Mouse (Mus musculus) kidney, embryonic 16.5 days (tissue): ENCODE results near the gene Kalrn. TPM values are rescaled to one million over a fixed set of nuclear protein-coding genes. Genes with fewer than 3 reads are reported as not detected.
A peak's percentile ranks its signal among the peaks of the same experiment; 100 is the strongest.

Experiments used
- ATAC-seq: fragments of 200-750 bp; cut with Nextera tagmentation; 2 replicates; pipeline ENCODE4 v1.8.0; 2017; ENCODE audit warnings: moderate TSS enrichment; ENCODE audit not compliant: low FRiP score, low TSS enrichment
- H3K27ac ChIP-seq: fragments of 300-500 bp; sonication (generic); 2 replicates; pipeline ENCODE4 v1.5.1; 2014; ENCODE audit warnings: low read length
- H3K27me3 ChIP-seq: fragments of 300-500 bp; sonication (generic); 2 replicates; pipeline ENCODE4 v1.6.1; 2014; ENCODE audit warnings: low read length, control low read depth, mixed read lengths; ENCODE audit not compliant: insufficient read depth
- H3K36me3 ChIP-seq: fragments of 300-500 bp; sonication (generic); 2 replicates; pipeline ENCODE4 v1.6.1; 2014; ENCODE audit warnings: low read length, control low read depth, mixed read lengths; ENCODE audit not compliant: insufficient read depth
- H3K4me1 ChIP-seq: fragments of 300-500 bp; sonication (generic); 2 replicates; pipeline ENCODE4 v1.6.1; 2014; ENCODE audit warnings: low read length, control low read depth, mixed read lengths; ENCODE audit not compliant: insufficient read depth
- H3K4me2 ChIP-seq: fragments of 300-500 bp; sonication (generic); replicated peaks from 2 replicates; pipeline ENCODE4 v1.6.1; 2014; ENCODE audit warnings: low read depth, low read length
- H3K4me3 ChIP-seq: fragments of 300-500 bp; sonication (generic); 2 replicates; pipeline ENCODE4 v1.5.1; 2014; ENCODE audit warnings: mild to moderate bottlenecking, low read length
- H3K9ac ChIP-seq: fragments of 300-500 bp; sonication (generic); replicated peaks from 2 replicates; pipeline ENCODE4 v1.6.1; 2014; ENCODE audit warnings: low read length
- H3K9me3 ChIP-seq: fragments of 300-500 bp; sonication (generic); 2 replicates; pipeline ENCODE4 v1.6.1; 2016; ENCODE audit warnings: low read length, control low read depth
- WGBS: fragments of 180-500 bp; shearing (Covaris S2); extraction: QIAGEN DNeasy Blood & Tissue Kit; methylation state at CpG from one replicate; pipeline ENCODE4 v1.1.7; 2014; 5-methylcytosine and 5-hydroxymethylcytosine counted together
- polyA plus RNA-seq: library from polyadenylated mRNA; unstranded; fragments of >200 nt; fragmentation: Nextera tagmentation; extraction: Ambion mirVana; gene quantifications from 2 replicates; pipeline ENCODE4 v1.2.1, GENCODE M21; 2015

The Kalrn gene
- polyA plus RNA-seq, 1 experiment from 2014 or later, result 15.2 TPM

DNA sequence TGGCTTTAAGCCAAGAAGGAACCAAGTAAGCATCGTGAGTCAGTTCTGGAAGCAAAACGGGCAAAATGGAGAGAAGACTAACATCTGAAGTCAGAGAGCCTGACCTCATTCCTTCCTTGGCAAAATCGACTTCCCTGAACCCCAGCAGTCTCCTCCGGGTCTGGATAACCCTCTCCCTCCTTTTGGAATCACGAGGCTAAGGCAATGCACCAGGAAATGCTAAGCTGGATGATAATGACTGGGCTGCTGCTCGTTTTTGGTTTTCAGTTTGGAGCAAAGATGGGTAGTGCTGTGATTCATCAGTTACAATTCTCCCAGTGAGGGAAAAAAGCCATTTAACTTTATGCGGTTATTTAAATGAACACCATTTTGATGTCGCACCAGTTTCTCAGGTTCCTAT lies 344.0 kb downstream of the Kalrn start:
- H3K4me2 ChIP-seq, result no peak overlapping the region
- no peak overlapping the region for H3K27ac ChIP-seq
- no peaks in the 10 kb centered on the region for H3K9me3 ChIP-seq
- H3K4me3 ChIP-seq, result no peak overlapping the region
- no peaks in the 10 kb centered on the region for H3K36me3 ChIP-seq
- ATAC-seq, result no peak
- H3K9ac ChIP-seq, result no peak overlapping the region
- WGBS, result 59% methylated on average over 8 of the region's 8 CpGs
- H3K4me1 ChIP-seq, result no peaks in the 10 kb centered on the region
- no peaks in the 10 kb centered on the region for H3K27me3 ChIP-seq

DNA sequence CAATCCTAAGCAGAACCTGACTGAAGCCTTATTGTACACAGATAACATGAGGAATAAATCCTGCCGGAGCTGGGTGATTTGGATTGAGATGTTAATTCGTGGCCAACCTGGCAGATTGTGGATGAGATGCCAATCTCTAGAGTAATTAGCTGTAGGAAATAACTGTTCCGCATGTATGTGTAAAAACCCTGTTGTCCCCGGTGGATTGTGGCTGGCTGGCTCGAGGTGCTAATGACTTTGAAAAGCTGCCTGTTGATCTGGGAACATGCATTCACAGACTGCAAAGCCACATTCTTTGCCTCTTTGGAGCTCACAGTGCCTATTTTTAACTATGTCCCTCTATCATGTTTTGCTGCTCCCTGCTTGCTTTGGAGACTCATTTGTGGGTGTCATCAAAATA lies 344.7 kb downstream of the Kalrn start:
- Histone ChIP-seq H3K4me2 (no peak overlapping the region), H3K27me3 (no peaks in the 10 kb centered on the region), H3K9ac (no peak overlapping the region), H3K36me3 (no peaks in the 10 kb centered on the region), H3K9me3 (no peaks in the 10 kb centered on the region), H3K27ac (no peak overlapping the region), H3K4me1 (no peaks in the 10 kb centered on the region), H3K4me3 (no peak overlapping the region)
- WGBS, result 47% methylated on average over 5 of the region's 5 CpGs
- no peak for ATAC-seq

DNA sequence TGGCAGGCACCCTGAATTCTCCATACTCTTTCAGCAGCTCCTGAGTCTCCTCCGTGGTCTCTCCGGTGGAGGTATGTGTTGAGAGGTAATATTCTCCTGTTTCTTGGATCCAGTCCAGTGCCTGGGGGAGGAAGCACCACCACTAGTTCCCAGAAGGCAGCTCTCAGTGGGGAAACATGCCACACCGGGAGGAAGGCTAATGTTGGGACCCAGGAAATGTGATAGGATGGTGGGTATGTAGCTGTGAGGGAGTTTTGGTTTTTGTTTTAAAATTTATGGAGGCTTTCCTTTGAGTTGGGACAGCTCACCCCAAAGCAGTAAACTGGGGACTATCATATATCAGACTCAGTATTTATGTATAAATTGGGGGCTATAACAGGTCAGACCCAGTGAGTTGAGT lies 361.2 kb downstream of the Kalrn start:
- Histone ChIP-seq H3K9ac (no peak overlapping the region), H3K4me2 (no peak overlapping the region), H3K4me3 (no peak overlapping the region), H3K9me3 (no peaks in the 10 kb centered on the region), H3K4me1 (0 out of 2 replicates have a peak, but pooled peaks cover 4% of the 10 kb centered on the region), H3K27ac (no peak overlapping the region), H3K36me3 (no peaks in the 10 kb centered on the region; the same call in 1 of the 2 replicates), H3K27me3 (no peaks in the 10 kb centered on the region)
- peak; percentile 31; the same call in 1 of the 2 replicates for ATAC-seq
- WGBS, result 48% methylated on average over 3 of the region's 3 CpGs

DNA sequence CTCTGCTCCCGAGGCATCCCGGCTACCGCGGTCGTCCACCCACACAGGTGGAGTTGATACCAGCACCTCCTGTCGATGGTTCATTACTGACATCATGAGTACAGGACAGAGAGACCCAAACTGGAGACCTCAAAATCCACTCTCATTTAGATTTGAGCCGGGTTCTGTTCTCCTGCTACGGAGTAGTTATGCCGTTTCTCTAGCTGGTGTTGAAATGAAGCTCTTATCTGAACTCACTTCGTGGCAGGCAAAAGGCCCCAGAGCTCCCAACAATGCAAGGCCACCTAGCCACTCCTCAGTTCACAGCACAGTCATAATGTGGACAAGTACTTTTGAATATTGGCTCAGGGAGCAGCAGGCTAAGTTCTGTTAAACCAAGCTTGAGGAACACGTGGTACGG lies 362.1 kb downstream of the Kalrn start:
- 80% methylated on average over 12 of the region's 12 CpGs for WGBS
- H3K27ac ChIP-seq, result no peak overlapping the region
- 0 out of 2 replicates have a peak, but pooled peaks cover 4% of the 10 kb centered on the region for H3K4me1 ChIP-seq
- no peak for ATAC-seq
- H3K9me3 ChIP-seq, result no peaks in the 10 kb centered on the region
- no peak overlapping the region for H3K9ac ChIP-seq
- H3K36me3 ChIP-seq, result no peaks in the 10 kb centered on the region
- no peaks in the 10 kb centered on the region for H3K27me3 ChIP-seq
- H3K4me3 ChIP-seq, result no peak overlapping the region
- no peak overlapping the region for H3K4me2 ChIP-seq

DNA sequence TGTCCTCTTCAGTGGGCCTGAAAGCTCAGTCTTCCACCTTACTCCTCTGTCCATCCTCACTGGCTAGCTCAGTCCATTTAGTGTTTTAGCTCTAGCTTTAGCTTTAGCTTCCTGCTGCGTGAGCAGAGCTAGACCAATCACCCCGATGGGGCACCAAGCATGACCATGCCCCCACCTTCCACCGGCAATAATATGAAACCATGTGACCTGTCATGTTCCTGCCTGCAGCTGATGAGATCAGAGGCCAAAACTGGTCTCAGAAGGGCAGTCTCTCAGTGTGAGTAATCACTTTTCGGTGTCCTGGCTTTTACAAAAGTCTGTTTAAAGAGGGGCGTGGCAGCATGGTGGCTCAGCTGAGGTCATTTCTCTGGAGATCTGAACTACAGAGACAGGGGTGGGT lies 364.6 kb downstream of the Kalrn start:
- Histone ChIP-seq H3K4me1 (0 out of 2 replicates have a peak, but pooled peaks cover 4% of the 10 kb centered on the region), H3K4me3 (no peak overlapping the region), H3K9ac (no peak overlapping the region), H3K36me3 (peaks cover 8% of the 10 kb centered on the region; the same call in 1 of the 2 replicates), H3K9me3 (no peaks in the 10 kb centered on the region), H3K27ac (no peak overlapping the region), H3K27me3 (no peaks in the 10 kb centered on the region), H3K4me2 (no peak overlapping the region)
- WGBS, result 63% methylated on average over 5 of the region's 5 CpGs
- no peak for ATAC-seq

DNA sequence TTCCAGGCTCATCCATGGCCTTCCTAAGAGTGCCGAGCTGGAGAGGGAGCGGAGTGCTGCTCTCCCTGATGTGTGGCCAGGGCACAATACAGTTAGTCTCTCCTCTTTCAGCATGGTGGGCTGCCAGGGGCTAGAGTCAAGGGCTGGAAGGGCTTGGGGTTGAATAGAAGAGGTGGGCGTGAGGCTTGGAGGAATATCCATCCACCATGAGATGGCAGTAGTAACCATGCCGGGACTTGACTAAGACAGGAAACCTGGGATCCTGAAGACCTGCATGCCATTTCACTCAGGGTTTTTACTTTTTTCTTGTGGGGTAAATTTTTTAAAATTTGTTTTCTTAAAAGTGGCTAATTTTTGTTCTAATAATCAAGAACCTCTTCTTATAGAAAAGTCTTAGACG lies 365.4 kb downstream of the Kalrn start:
- no peak for ATAC-seq
- Histone ChIP-seq H3K9ac (no peak overlapping the region), H3K4me2 (no peak overlapping the region), H3K9me3 (no peaks in the 10 kb centered on the region), H3K36me3 (peaks cover 12% of the 10 kb centered on the region; the same call in 1 of the 2 replicates), H3K4me1 (0 out of 2 replicates have a peak, but pooled peaks cover 4% of the 10 kb centered on the region), H3K27me3 (no peaks in the 10 kb centered on the region), H3K27ac (no peak overlapping the region), H3K4me3 (no peak overlapping the region)
- 88% methylated on average over 5 of the region's 5 CpGs for WGBS

DNA sequence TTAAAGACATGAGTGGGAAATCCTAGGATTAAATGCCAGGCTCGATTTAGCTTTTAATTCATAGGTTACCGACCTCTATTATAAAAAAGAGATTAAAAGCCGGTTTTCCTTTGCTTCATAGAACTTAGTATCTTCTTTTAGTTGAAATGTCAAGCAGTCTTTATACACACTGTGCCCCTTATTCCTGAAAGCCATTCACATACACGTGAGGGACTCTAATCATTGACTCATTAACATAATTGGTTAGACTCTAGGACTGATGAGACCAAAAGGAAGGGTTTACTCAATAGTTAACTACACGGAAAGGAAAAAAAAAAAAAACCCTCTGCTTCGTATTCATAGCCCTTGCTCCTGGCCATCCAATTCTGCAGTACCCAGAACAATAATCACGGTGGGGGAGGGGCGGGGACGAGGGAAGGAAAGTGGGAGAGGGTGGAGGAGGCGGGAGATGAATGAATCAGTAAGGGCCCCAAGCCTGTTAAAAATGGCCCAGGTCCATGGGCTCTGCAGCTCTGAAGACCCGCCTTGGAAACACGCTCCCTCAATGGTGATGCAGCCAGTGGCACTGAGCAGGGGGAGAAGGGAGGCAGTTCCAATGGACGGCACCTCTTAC lies 368.7 kb downstream of the Kalrn start:
- ATAC-seq, result no peak
- WGBS, result 86% methylated on average over 13 of the region's 13 CpGs
- H3K4me2 ChIP-seq, result no peak overlapping the region
- no peak overlapping the region for H3K27ac ChIP-seq
- H3K4me1 ChIP-seq, result no peaks in the 10 kb centered on the region
- H3K4me3 ChIP-seq, result no peak overlapping the region
- no peak overlapping the region for H3K9ac ChIP-seq
- no peaks in the 10 kb centered on the region for H3K27me3 ChIP-seq
- H3K9me3 ChIP-seq, result no peaks in the 10 kb centered on the region
- H3K36me3 ChIP-seq, result peaks cover 12% of the 10 kb centered on the region; the same call in 1 of the 2 replicates

DNA sequence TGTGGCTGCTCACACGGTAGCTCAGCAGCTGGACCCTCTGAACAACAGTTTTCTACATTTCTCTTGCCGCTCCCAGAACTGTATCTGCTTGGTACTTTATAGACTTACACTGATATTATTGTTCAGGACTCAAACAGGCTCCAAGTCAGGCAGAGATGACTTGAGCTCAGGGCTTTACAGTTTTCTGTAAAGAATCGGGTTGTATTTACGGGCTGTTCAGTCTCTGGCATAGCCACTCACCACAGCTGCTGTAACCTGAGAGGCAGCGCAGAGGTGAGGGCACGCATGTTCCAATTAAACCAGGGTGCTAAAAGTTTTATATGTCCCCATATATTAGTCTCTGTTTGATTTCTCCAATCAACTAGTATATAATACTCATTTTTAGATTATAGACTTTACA lies 373.8 kb downstream of the Kalrn start:
- Histone ChIP-seq H3K27ac (no peak overlapping the region), H3K4me3 (no peak overlapping the region), H3K9ac (no peak overlapping the region), H3K27me3 (no peaks in the 10 kb centered on the region), H3K9me3 (no peaks in the 10 kb centered on the region), H3K36me3 (peaks cover 13% of the 10 kb centered on the region; the same call in 1 of the 2 replicates), H3K4me1 (no peaks in the 10 kb centered on the region), H3K4me2 (no peak overlapping the region)
- 52% methylated on average over 6 of the region's 6 CpGs for whole genome bisulfite sequencing
- ATAC-seq, result no peak

DNA sequence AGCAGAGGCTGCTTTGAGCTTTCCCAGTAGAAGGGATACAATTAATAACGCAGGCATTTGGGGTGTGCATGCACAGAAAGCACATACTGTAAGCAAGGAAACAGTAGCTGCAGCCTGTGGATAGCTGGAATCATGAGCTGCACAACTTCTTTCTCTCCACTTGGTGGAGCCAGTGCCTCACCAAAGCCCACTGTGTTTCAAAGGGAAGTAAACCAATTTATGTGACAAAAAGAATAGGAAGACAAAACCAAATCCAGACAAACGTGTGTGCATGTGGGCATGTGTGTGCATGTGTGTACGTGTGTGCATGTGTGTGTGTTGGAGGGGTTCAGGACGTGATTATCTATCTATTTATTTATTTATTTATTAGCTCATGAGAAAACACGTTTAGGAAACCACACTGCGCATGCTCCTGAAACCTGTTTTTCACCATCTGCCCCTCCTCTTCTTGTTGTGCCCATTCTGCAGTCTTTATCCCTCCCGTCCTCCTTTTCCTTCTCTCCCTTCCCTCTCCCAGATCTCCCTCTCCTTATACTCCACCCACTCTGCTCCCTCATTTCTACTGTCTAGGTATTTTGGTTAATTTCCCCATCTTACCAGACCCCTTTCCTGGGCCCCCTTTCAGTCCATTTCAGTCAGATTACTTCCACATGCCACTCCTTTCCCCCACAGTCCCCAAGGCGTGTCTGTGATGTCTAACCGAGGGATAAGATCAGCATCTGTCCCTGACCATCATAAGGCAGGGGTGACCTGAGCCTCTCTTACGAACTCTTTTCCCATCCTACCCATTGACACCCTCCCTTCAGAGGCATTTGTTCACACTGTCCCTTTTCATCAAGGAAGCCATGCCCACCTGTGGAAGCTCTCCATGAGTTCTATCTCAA lies 380.1 kb downstream of the Kalrn start:
- no peak for ATAC-seq
- no peak overlapping the region for H3K27ac ChIP-seq

DNA sequence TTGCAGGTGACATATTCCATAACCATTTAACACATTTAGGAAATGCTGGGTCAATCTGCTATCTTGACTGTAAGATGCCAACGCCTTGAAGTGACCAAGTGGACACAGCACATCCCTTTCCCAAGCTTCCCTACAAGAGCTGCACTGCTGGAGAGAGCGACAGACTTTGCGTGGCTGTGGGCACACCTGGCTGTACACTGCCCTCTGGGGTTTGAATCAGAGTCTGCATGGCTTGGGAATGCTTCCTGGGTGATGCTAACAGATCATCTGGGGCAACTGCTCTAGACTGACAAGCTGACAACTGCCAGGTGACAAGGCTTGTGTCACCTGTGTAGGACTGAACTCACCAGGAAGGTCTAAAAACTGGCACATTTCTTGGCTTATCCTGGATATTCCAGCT lies 388.6 kb downstream of the Kalrn start:
- no peak overlapping the region for H3K4me2 ChIP-seq
- no peaks in the 10 kb centered on the region for H3K9me3 ChIP-seq
- H3K27ac ChIP-seq, result no peak overlapping the region
- 82% methylated on average over 3 of the region's 3 CpGs for WGBS
- H3K9ac ChIP-seq, result no peak overlapping the region
- no peaks in the 10 kb centered on the region for H3K27me3 ChIP-seq
- H3K36me3 ChIP-seq, result peaks cover 10% of the 10 kb centered on the region
- H3K4me1 ChIP-seq, result no peaks in the 10 kb centered on the region
- H3K4me3 ChIP-seq, result no peak overlapping the region
- ATAC-seq, result no peak

More for the DNA sequence above, 380.1 kb downstream of the Kalrn start:
- no peaks in the 10 kb centered on the region for H3K4me1 ChIP-seq
- no peak overlapping the region for H3K4me2 ChIP-seq
- H3K36me3 ChIP-seq, result peaks cover 8% of the 10 kb centered on the region; the same call in 1 of the 2 replicates
- H3K9ac ChIP-seq, result no peak overlapping the region
- H3K9me3 ChIP-seq, result no peaks in the 10 kb centered on the region
- no peak overlapping the region for H3K4me3 ChIP-seq
- no peaks in the 10 kb centered on the region for H3K27me3 ChIP-seq
- WGBS, result 53% methylated on average over 10 of the region's 10 CpGs
